Mouse (Mus musculus) hindbrain, embryonic 13.5 days (tissue): Measurements from ENCODE around the gene Pafah2. TPM values are rescaled to one million over a fixed set of nuclear protein-coding genes. Genes with fewer than 3 reads are reported as not detected.
A peak's percentile ranks its signal among the peaks of the same experiment; 100 is the strongest.

Source experiments
- ATAC-seq: fragments of 200-750 bp; cut with Nextera tagmentation; 2 replicates; pipeline ENCODE4 v1.8.0; 2017; ENCODE audit warnings: moderate TSS enrichment; ENCODE audit not compliant: low FRiP score
- H3K27ac ChIP-seq: fragments of 300-500 bp; sonication (generic); 2 replicates; pipeline ENCODE4 v1.5.1; 2015; ENCODE audit warnings: inconsistent platforms, mild to moderate bottlenecking, moderate library complexity
- H3K27me3 ChIP-seq: fragments of 300-500 bp; sonication (generic); 2 replicates; pipeline ENCODE4 v1.6.1; 2015; ENCODE audit warnings: mild to moderate bottlenecking, inconsistent platforms
- H3K36me3 ChIP-seq: fragments of 300-500 bp; sonication (generic); 2 replicates; pipeline ENCODE4 v1.6.1; 2015; ENCODE audit warnings: mild to moderate bottlenecking, inconsistent platforms
- H3K4me1 ChIP-seq: fragments of 300-500 bp; sonication (generic); replicated peaks from 2 replicates; pipeline ENCODE4 v1.6.1; 2015; ENCODE audit warnings: inconsistent platforms
- H3K4me2 ChIP-seq: fragments of 300-500 bp; sonication (generic); 2 replicates; pipeline ENCODE4 v1.6.1; 2015; ENCODE audit warnings: inconsistent platforms, mild to moderate bottlenecking, moderate library complexity
- H3K4me3 ChIP-seq: fragments of 300-500 bp; sonication (generic); 2 replicates; pipeline ENCODE4 v1.5.1; 2015; ENCODE audit warnings: mild to moderate bottlenecking, inconsistent platforms
- H3K9ac ChIP-seq: fragments of 300-500 bp; sonication (generic); 2 replicates; pipeline ENCODE4 v1.6.1; 2015; ENCODE audit warnings: mild to moderate bottlenecking, inconsistent platforms
- H3K9me3 ChIP-seq: fragments of 300-500 bp; sonication (generic); 2 replicates; pipeline ENCODE4 v1.6.1; 2016; ENCODE audit warnings: inconsistent platforms
- WGBS: fragments of 180-500 bp; shearing (Covaris S2); methylation state at CpG from one replicate; pipeline ENCODE4 v1.1.7; 2015; 5-methylcytosine and 5-hydroxymethylcytosine counted together
- polyA plus RNA-seq: library from polyadenylated mRNA; unstranded; fragments of >200 nt; fragmentation: Nextera tagmentation; extraction: Ambion mirVana; gene quantifications from 2 replicates; pipeline ENCODE4 v1.2.1, GENCODE M21; 2015

Pafah2 gene
- polyA plus RNA-seq, 1 experiment from 2014 or later, result 7.8 TPM

DNA sequence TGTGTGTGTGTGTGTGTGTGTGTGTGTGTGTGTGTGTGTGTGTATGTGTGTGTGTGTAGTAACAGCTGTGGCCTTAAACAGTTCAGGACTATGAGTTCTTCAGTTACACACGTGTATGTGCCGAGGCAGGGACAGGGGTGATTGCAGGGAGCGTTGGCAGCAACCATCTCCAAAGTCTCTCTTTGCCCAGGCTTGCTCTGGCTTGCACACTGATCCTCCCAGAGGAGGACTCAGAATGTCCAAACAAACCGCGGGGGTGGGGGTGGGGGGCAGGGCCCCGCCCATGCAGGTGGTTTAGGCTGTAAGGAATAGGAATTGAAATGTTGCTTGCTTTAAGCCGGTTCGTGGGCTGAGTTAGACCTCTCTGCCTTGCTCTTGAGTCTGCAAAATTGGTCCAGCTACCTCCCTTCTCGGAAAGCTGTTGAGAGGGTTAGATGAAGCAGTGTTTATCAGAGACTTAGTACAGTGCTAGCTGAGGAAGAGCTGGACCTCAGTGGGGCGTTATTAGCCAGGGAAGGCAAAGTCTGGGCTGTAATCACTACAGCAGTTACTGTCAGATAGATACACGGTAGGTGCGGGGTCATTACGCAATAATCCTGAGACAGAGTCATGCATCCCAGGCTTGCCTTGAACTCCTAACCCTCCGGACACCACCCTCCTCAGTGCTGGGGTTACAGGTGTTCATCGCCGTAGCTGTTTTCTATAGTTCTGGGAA lies 5.9 kb downstream of the Pafah2 start:
- H3K4me1 ChIP-seq, result peaks cover 52% of the 10 kb centered on the region
- no peak overlapping the region for H3K9ac ChIP-seq
- peak overlapping the region; percentile 65 for H3K4me2 ChIP-seq
- H3K9me3 ChIP-seq, result no peaks in the 10 kb centered on the region
- peak overlapping the region; percentile 80 for H3K27ac ChIP-seq
- H3K27me3 ChIP-seq, result no peaks in the 10 kb centered on the region
- 74% methylated on average over 16 of the region's 16 CpGs for WGBS
- H3K4me3 ChIP-seq, result peak overlapping the region; percentile 34; the same call in 1 of the 2 replicates
- peak; percentile 47 for ATAC-seq
- no peaks in the 10 kb centered on the region for H3K36me3 ChIP-seq

DNA sequence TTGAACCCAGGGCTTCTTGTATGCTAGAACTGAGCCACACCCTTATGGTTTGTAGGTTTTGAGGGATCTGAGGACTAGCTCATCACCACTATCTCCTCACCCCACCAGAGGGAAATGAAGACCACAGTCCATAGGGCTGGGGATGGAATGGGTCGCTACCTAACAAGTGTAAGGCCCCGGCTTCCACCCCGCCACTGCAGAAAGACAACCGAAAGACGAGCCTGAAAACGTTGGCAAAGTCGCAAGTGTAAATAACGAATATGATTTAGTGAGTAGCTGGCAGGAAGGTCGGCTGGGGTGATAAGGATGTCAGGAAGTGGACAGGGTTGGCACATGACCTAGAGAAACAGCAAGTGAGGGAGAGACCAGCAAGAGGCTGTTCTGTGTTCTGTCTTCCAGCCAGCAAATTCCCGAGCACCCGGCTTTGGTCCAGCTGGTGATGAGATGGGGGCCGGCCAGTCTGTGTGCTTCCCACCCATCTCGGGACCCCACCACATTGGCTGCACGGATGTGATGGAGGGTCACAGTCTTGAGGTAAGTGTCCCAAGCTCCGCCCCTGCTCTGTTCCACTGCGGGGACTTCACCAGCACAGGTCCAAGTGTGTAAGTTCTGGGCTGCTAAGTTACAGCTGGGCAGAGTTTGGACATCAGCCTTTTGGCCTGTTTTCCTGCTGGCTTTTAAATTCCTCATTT lies 6.6 kb downstream of the Pafah2 start:
- peaks cover 45% of the 10 kb centered on the region for H3K4me1 ChIP-seq
- ATAC-seq, result no peak
- 83% methylated on average over 16 of the region's 16 CpGs for WGBS

DNA sequence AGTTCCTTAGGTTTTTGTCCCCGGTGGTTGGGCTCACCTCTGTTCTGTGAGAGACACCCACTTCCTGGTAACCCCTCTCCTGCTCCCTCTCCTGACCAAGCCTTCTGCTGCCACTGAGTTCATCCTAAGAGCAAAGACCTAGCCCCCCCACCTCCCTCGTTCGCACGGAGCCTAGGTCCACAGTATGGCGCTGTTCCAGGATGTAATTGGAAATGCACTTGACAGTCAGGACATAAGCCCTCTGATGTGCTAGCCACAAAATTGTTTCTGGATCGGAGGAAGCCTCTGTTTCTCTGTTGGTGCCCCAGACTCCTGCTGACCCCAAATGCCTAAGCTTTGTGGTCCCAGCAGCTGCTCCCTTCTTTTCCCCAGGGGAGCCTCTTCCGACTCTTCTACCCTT lies 7.6 kb downstream of the Pafah2 start:
- Histone ChIP-seq H3K4me2 (no peak overlapping the region), H3K9me3 (no peaks in the 10 kb centered on the region), H3K9ac (peak overlapping the region; percentile 6; the same call in 1 of the 2 replicates), H3K36me3 (no peaks in the 10 kb centered on the region), H3K4me1 (peaks cover 43% of the 10 kb centered on the region), H3K27me3 (no peaks in the 10 kb centered on the region), H3K4me3 (no peak overlapping the region), H3K27ac (no peak overlapping the region)
- WGBS, result 46% methylated on average over 7 of the region's 7 CpGs
- ATAC-seq, result no peak

More for the DNA sequence above, 6.6 kb downstream of the Pafah2 start:
- Histone ChIP-seq H3K4me3 (no peak overlapping the region), H3K36me3 (no peaks in the 10 kb centered on the region), H3K27me3 (no peaks in the 10 kb centered on the region), H3K4me2 (no peak overlapping the region), H3K9ac (no peak overlapping the region), H3K9me3 (no peaks in the 10 kb centered on the region), H3K27ac (no peak overlapping the region)

DNA sequence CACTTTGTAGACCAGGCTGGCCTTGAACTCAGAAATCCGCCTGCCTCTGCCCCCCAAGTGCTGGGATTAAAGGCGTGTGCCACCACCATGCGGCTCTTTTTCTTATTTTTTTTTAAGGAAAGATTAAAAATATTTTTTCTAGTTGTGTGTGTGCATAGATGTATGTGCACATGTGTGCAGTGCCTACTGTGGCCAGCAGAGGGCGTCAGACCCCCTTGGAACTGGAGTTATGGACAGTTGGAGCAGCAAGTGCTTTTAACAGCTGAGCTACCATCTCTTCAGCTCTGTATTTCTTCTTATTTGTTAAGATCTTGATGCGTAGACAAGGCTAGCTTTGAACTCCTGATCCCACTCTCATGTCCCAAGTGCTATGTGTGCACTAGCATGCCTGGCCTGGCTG lies 13.2 kb downstream of the Pafah2 start:
- Histone ChIP-seq H3K27me3 (no peaks in the 10 kb centered on the region), H3K4me1 (peaks cover 2% of the 10 kb centered on the region; the same call in 1 of the 2 replicates), H3K9me3 (no peaks in the 10 kb centered on the region; the same call in 1 of the 2 replicates), H3K9ac (no peak overlapping the region), H3K4me2 (no peak overlapping the region), H3K4me3 (no peak overlapping the region), H3K27ac (no peak overlapping the region), H3K36me3 (peaks cover 1% of the 10 kb centered on the region; the same call in 1 of the 2 replicates)
- no peak for ATAC-seq
- WGBS, result 74% methylated on average over 5 of the region's 5 CpGs

DNA sequence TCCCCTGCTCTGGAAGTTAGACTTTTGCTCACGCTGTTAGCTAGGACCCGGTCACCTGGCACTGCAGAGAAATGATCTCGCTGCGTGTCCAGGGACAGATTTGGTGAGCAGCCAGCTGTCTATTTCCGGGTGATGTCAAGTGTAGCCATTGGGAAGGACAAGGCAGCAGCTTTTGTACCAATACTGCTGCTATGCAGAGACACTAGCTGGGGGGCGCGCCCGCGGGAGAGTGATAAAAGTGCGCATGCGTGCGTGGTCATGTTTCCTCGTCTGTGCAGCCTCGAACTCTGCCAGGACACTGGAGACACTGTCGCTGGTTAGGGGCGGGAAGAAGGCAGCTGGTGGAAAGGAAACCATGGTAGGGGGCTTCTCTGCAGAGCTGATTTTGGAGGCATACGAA lies 20.1 kb downstream of the Pafah2 start:
- H3K27me3 ChIP-seq, result no peaks in the 10 kb centered on the region
- no peak overlapping the region for H3K4me3 ChIP-seq
- no peak for ATAC-seq
- H3K36me3 ChIP-seq, result peaks cover 13% of the 10 kb centered on the region
- H3K9me3 ChIP-seq, result no peaks in the 10 kb centered on the region
- H3K4me1 ChIP-seq, result peaks cover 13% of the 10 kb centered on the region
- H3K9ac ChIP-seq, result no peak overlapping the region
- peak overlapping the region; percentile 48 for H3K27ac ChIP-seq
- no peak overlapping the region for H3K4me2 ChIP-seq
- WGBS, result 71% methylated on average over 17 of the region's 17 CpGs

DNA sequence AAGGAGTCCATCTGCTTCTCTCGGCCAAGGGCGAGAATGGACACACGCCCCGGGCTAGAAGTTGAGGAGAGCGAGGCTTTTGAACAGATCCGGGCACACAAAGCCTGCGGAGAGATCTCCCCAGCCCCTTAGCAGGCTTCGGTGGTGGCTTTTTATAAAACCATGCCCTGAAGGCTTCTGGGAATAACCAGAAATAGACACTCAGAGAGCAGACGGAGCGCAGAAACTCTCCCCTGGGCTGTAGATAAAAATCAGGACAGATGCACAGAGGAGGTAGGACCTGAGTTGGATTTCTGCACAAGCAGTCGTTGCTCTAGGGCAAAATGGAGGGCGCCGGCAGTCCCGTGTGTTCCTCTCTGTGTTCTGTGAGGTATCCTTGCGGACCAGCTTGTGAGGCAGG lies 20.5 kb downstream of the Pafah2 start:
- Histone ChIP-seq H3K36me3 (peaks cover 13% of the 10 kb centered on the region), H3K4me1 (peaks cover 15% of the 10 kb centered on the region), H3K9ac (peak overlapping the region; percentile 39; the same call in 1 of the 2 replicates), H3K27me3 (no peaks in the 10 kb centered on the region), H3K9me3 (no peaks in the 10 kb centered on the region), H3K4me3 (no peak overlapping the region), H3K27ac (peak overlapping the region; percentile 48), H3K4me2 (no peak overlapping the region)
- ATAC-seq, result no peak
- 57% methylated on average over 15 of the region's 15 CpGs for WGBS

DNA sequence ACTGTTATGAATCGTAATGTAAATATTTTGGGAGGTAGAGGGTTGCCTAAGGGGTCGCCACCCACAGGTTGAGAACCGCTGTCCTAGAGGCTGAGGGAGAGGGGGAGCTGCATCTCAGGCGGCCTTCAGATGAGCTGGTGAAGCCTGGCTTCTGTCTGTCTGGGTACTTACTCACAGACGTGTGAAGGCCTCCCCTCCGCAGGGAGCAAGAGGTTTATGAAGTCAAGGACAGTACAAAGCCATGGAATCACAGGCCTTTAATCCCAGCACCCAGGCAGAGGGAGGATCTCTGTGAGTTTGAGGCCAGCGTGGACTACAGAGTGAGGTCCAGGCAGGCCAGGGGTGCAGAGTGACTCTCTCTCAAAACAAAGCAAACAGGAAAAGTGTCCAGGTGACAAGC lies 21.0 kb downstream of the Pafah2 start:
- H3K9ac ChIP-seq, result no peak overlapping the region; the same call in 1 of the 2 replicates
- peaks cover 20% of the 10 kb centered on the region for H3K4me1 ChIP-seq
- peaks cover 13% of the 10 kb centered on the region for H3K36me3 ChIP-seq
- WGBS, result 73% methylated on average over 7 of the region's 7 CpGs
- ATAC-seq, result no peak
- H3K4me2 ChIP-seq, result no peak overlapping the region
- H3K27ac ChIP-seq, result peak overlapping the region; percentile 48; the same call in 1 of the 2 replicates
- no peak overlapping the region for H3K4me3 ChIP-seq
- H3K27me3 ChIP-seq, result no peaks in the 10 kb centered on the region
- H3K9me3 ChIP-seq, result no peaks in the 10 kb centered on the region

DNA sequence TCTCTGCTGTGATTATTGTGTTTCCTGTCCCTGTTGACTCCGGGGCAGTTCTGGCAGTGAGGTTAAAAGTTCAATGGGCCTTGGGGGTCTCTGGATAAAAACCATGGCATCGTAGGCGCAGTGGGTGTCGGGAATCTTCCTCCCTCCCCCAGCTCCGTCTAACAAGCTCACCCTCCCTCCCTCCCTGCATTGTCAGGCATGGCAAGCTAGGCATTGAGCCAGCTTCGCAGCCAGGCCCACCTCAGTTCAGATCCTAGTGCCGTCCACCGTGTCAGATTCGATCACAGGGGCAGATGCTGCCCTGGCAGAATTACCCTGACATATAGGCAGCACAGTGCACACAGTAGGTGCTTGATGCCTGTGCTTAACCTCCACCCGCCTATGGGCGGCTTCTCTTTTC lies 25.9 kb downstream of the Pafah2 start:
- H3K4me1 ChIP-seq, result peaks cover 16% of the 10 kb centered on the region; the same call in 1 of the 2 replicates
- no peak overlapping the region for H3K4me3 ChIP-seq
- no peaks in the 10 kb centered on the region for H3K9me3 ChIP-seq
- no peak overlapping the region for H3K27ac ChIP-seq
- peaks cover 11% of the 10 kb centered on the region for H3K36me3 ChIP-seq
- WGBS, result 51% methylated on average over 11 of the region's 11 CpGs
- ATAC-seq, result no peak
- no peak overlapping the region for H3K9ac ChIP-seq
- no peaks in the 10 kb centered on the region for H3K27me3 ChIP-seq
- H3K4me2 ChIP-seq, result no peak overlapping the region

DNA sequence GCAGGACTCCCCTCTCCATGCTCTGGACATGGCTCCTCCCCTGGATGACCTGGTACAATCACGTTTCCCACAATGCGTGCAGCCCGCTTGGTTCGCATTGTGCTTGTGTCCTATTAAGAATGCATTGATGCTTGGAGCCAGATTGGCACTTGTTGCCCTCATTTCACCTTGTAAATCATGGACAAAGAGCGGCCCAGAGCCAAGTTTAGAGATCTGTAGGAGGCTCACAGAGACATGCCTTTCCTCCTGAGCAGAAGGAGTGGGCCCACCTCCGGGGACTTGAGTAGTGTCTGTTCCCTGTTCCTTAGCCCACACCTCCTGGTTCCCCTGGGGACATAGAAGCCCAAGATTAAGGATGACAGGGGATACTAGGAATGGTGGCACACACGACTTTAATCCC lies 27.8 kb downstream of the Pafah2 start:
- ATAC-seq, result no peak
- Histone ChIP-seq H3K9ac (no peak overlapping the region), H3K4me1 (peaks cover 15% of the 10 kb centered on the region; the same call in 1 of the 2 replicates), H3K4me2 (no peak overlapping the region), H3K27me3 (no peaks in the 10 kb centered on the region), H3K36me3 (peaks cover 4% of the 10 kb centered on the region; the same call in 1 of the 2 replicates), H3K4me3 (no peak overlapping the region), H3K9me3 (no peaks in the 10 kb centered on the region), H3K27ac (no peak overlapping the region)
- WGBS, result 78% methylated on average over 7 of the region's 7 CpGs

DNA sequence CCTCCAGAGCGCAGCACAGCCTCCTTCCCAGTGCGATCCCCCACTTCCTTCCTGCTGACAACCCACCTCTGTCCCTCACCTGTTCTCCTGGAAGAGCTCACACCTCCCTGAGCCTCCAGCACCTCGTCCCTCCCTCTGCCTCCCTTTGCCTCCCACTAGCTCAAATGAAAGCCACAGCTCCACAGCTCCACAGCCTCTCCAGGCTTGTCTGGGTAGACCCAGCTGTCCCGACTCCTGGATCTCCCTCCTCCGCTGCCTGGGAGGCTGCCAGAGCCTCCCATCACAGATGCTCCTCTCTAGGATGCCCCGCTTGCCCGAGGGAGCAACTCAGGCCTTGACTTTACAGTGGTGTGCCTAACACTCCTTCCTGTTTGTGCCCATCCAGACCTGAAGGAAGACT lies 29.0 kb downstream of the Pafah2 start:
- H3K36me3 ChIP-seq, result peaks cover 4% of the 10 kb centered on the region; the same call in 1 of the 2 replicates
- no peak overlapping the region for H3K9ac ChIP-seq
- ATAC-seq, result no peak
- no peak overlapping the region for H3K4me2 ChIP-seq
- WGBS, result 70% methylated on average over 7 of the region's 7 CpGs
- H3K27ac ChIP-seq, result no peak overlapping the region
- peaks cover 20% of the 10 kb centered on the region for H3K4me1 ChIP-seq
- H3K4me3 ChIP-seq, result no peak overlapping the region
- H3K9me3 ChIP-seq, result no peaks in the 10 kb centered on the region
- H3K27me3 ChIP-seq, result no peaks in the 10 kb centered on the region

DNA sequence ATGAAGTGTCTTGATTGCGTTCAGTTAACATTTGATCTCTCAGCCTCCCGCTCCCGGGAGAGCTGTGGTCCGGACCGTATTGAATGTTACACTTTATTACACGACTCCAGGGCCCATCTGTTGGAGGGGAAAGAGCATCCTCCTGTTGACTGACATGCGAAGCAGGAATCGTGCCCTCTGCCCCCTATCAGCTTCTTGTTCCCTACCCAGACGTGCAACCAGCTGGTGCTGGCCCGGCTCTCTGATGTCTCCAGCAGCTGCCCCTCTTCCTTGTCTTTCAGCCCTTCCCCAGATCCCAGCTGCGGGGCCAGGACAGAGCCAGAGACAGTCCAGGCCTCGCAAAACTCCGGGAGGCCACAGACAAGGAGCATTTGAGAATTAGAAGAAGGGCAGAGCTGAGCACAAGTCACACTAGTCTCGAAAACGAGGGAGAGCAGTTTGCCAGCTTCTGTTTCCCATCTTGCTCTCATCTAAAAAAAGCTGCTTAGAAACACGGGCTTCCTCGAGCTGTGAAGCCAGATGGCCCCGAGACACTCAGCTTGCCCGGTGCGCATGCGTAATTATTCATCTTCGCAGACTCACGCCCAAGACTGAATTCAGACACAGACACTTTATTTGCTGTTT lies 34.4 kb downstream of the Pafah2 start:
- ATAC-seq, result peak; percentile 77
- H3K27ac ChIP-seq, result peak overlapping the region; percentile 94
- H3K27me3 ChIP-seq, result no peaks in the 10 kb centered on the region
- H3K4me3 ChIP-seq, result peak overlapping the region; percentile 12; the same call in 1 of the 2 replicates
- peak overlapping the region; percentile 45 for H3K4me2 ChIP-seq
- H3K36me3 ChIP-seq, result peaks cover 4% of the 10 kb centered on the region; the same call in 1 of the 2 replicates
- peak overlapping the region; percentile 47 for H3K9ac ChIP-seq
- WGBS, result 9% methylated on average over 23 of the region's 23 CpGs
- no peaks in the 10 kb centered on the region for H3K9me3 ChIP-seq
- peaks cover 23% of the 10 kb centered on the region for H3K4me1 ChIP-seq

DNA sequence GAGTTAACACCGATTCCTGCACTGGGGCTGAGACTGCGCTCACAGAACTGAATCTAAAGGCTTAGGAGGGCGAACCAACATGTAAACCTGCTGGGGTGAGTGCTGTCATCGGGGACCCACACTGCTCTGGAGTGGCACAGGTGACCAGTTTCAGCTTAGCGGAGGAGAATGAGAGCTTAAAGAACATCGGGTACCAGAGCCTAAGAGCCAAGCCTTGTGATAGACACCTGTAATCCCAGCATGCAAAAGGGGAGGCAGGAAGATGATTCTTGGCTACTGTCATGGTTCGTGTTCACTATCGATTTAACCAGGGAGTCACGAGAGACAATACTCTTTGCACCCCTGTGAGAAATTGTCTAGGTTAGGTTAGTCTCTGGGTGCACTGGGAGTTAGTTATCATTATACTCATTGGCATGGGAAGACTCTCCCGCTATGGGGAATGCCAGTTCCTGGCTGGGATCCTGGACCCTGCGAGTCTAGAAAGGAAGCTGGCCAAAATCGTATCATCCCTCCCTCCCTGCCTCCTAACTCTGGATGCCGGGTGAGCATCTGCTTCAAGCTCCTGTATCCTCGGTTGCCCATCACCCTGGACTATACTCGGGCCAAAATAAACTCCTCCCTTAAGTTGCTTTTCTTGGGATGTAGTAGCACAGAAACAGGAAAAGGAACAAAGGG lies 36.7 kb downstream of the Pafah2 start:
- H3K9ac ChIP-seq, result no peak overlapping the region
- no peaks in the 10 kb centered on the region for H3K36me3 ChIP-seq
- H3K4me3 ChIP-seq, result no peak overlapping the region
- WGBS, result 84% methylated on average over 15 of the region's 15 CpGs
- no peaks in the 10 kb centered on the region for H3K27me3 ChIP-seq
- peak overlapping the region; percentile 18; the same call in 1 of the 2 replicates for H3K27ac ChIP-seq
- H3K9me3 ChIP-seq, result no peaks in the 10 kb centered on the region
- peaks cover 28% of the 10 kb centered on the region for H3K4me1 ChIP-seq
- no peak for ATAC-seq
- no peak overlapping the region for H3K4me2 ChIP-seq
